Mouse (Mus musculus): ENCODE results near the gene Aarsd1. TPM values are rescaled to one million over a fixed set of nuclear protein-coding genes. Genes with fewer than 3 reads are reported as not detected.

The Aarsd1 gene
- total RNA-seq (2023; ENCODE audit: inconsistent age), result 18.5 to 27.4 TPM (median 26.4 TPM) in 4 replicates

DNA sequence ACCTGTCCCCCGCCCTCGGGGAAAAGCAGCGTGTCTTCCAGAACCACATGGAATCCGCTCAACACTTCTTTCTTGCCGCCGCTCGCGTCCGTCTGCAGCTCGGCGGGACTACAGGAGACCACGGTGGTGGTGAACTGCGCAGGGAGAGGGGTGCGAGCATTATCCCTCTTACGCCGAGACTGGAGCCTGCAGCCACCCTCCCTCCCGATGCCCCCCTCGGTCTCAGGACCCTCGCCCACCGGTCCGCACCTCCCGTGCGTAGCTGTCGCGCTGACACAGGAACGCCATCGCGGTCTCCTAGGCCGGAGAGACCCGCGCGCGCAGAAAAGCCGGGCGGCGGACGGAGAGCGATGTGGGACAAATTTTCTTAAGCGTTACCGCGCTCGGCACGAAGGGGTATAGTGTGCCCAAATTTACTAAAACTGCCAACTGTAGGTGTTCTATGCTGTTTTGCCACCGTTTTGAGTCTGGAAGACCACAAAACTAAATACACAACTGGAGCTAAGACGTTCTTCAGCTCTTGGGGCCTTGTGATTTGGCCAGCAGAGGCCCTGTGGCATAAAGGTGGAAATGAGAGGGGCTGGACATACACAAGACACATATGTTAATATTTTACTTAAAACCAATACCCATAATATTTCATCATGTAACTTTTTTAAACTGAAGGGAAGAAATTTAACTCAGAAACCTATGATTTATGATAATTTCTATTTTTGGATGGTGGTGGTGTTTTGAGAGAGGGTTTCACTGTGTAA, at the start of gene Aarsd1:
TSS of gene Aarsd1 (minus strand) at position 515 of the 755 bp plus-strand sequence.

DNA sequence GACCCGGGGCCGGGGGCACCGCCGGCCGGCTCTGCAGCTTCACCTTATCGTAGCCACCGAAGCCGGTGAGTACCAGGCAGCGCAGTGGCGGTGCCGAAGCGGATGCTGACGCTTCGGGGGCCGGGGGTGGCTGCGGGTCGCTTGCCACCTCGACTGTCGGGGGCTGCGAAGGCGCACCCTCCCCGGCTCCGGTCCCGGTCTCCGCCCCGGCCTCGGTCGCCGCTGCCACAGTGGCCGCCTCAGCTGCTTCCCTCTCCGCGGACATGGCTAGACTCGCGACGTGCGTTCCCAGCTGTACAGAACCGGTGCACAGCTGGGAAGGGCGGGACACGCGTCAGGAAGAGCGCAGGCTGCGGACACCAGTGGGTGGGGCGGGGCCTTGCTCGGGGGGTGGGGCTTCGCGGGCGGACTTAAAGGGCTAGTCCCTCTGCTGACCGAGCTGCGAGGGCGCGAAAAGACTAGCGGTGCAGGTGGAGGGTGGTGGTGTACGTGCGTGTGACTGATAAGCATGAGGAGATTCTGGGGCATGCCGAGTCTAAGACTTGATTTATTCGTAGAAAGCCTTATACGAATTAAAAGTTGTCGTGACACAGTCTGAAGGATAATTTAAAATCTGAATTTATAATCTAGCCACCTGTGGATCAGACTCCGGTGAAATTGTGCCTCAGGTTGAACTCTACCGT, 48.6 kb upstream of the Aarsd1 start, which contains the start of gene Vat1:
TSS of gene Vat1 (minus strand) at position 362 of the 683 bp plus-strand sequence.

GRCm38 (mm10) chr11:101464211-101465100, 47.0 kb upstream of the Aarsd1 start, which contains the start of gene Rnd2:
TSS of gene Rnd2 (plus strand) at chr11:101464999.

GRCm38 (mm10) chr11:101448274-101448746, 30.9 kb upstream of the Aarsd1 start, which contains the start of gene Ifi35:
TSS of gene Ifi35 (plus strand) at chr11:101448407.

GRCm38 (mm10) chr11:101442127-101442693, 24.8 kb upstream of the Aarsd1 start, which contains the start of gene Rpl27:
TSS of gene Rpl27 (plus strand) at chr11:101442298.

GRCm38 (mm10) chr11:101424925-101425813, 7.8 kb upstream of the Aarsd1 start, which contains the start of the genes Rundc1 and Ptges3l:
TSS of gene Rundc1 (plus strand) at chr11:101425085.
TSS of gene Ptges3l (minus strand) at chr11:101425333.

DNA sequence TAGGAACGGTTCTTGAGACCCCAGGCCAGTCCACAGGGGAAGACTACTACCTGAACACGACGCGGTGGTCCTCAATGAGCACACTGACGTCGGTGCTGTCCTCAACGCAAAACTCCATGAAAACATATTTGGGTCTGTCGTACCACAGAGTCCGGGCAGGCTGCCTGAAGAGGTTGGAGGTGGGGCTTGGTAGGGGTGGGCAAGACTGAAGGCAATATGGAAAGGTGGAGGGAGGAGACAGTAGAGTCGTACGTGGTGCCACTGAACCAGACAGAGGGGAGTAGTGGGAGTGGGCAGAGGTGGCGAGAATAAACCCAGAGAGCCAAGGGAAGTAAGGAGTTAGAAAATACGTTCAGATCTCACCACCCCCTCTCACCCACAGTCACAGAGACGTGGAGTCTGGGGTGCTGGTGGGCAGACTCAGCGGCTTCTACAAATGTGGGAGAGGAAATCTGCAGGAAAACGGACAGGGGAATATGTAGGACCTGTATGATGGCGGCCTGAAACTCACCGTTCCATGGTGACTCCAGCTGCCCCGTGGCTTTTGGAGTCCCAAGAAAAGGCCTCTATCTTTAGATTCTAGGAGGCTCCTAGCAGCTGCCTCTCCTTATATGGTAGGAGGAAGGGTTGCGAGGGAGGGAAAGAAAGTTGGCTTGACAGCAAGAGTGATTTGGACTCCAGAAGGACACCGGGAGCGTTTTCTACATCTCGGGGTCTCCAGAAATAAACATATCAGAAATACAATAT, 6.9 kb upstream of the Aarsd1 start, which contains the start of gene Gm27029:
TSS of gene Gm27029 (minus strand) at position 692 of the 747 bp plus-strand sequence.

DNA sequence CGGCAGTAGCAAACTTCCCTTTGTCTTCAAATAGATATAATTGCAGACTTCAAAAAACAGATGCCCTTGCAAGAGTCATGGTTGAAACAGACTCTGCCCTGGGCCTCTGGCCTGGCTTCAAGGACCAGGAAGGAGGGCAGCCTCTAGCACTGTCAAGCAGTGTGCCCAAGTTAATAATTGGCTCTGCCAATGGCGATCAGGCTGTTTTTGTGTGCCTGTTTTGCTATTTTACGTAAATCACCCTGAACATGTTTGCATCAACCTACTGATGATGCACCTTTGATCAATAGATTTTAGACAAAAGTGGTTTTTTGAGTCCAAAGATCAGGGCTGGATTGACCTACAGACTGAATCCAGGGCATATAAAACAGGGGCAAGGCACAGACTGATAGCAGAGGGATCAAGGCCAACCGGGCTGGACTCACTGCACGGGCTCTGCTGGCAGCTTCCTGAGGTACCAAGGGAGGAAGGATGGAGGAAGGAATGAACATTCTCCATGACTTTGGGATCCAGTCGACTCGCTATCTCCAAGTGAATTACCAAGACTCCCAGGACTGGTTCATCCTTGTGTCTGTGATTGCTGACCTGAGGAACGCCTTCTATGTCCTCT, 50.0 kb downstream of the Aarsd1 start, which contains the start of gene G6pc:
TSS of gene G6pc (plus strand) at position 236 of the 610 bp plus-strand sequence.

Other genes starting within 250 kb of the Aarsd1 start
- 0.32 to 0.80 TPM (median 0.59 TPM) in 4 replicates for gene Cntnap1, start 247.1 kb downstream of the Aarsd1 start, total RNA-seq (2023; ENCODE audit: inconsistent age)
- 0.61 to 2.3 TPM (median 1.3 TPM) in 4 replicates for gene Plekhh3, start 246.3 kb downstream of the Aarsd1 start, total RNA-seq (2023; ENCODE audit: inconsistent age)
- gene Ccr10, start 242.2 kb downstream of the Aarsd1 start, total RNA-seq (2023; ENCODE audit: inconsistent age), result 0.60 TPM in 1 of 4 replicates, not detected in the others
- gene Ezh1, start 191.2 kb downstream of the Aarsd1 start, total RNA-seq (2023; ENCODE audit: inconsistent age), result 74.4 to 88.1 TPM (median 79.3 TPM) in 4 replicates
- not detected in 4 replicates for gene Ramp2, start 171.6 kb downstream of the Aarsd1 start, total RNA-seq (2023; ENCODE audit: inconsistent age)
- 73.6 to 86.7 TPM (median 83.1 TPM) in 4 replicates for gene Vps25, start 163.9 kb downstream of the Aarsd1 start, total RNA-seq (2023; ENCODE audit: inconsistent age)
- 0.21 to 1.5 TPM (median 1.1 TPM) in 4 replicates for gene Wnk4, start 157.0 kb downstream of the Aarsd1 start, total RNA-seq (2023; ENCODE audit: inconsistent age)
- gene Cntd1, start 138.6 kb downstream of the Aarsd1 start, total RNA-seq (2023; ENCODE audit: inconsistent age), result 0.22 to 0.51 TPM (median 0.47 TPM) in 4 replicates
- 26.7 to 40.5 TPM (median 28.5 TPM) in 4 replicates for gene Coa3, start 138.5 kb downstream of the Aarsd1 start, total RNA-seq (2023; ENCODE audit: inconsistent age)
- 177 to 193 TPM (median 186 TPM) in 4 replicates for gene Becn1, start 115.3 kb downstream of the Aarsd1 start, total RNA-seq (2023; ENCODE audit: inconsistent age)
- gene Psme3, start 101.4 kb downstream of the Aarsd1 start, total RNA-seq (2023; ENCODE audit: inconsistent age), result 134 to 152 TPM (median 146 TPM) in 4 replicates
- gene Aoc2, start 92.6 kb downstream of the Aarsd1 start, total RNA-seq (2023; ENCODE audit: inconsistent age), result 13.2 to 15.9 TPM (median 13.8 TPM) in 4 replicates
- gene Aoc3, start 87.0 kb downstream of the Aarsd1 start, total RNA-seq (2023; ENCODE audit: inconsistent age), result 0.26 to 0.87 TPM (median 0.59 TPM) in 4 replicates
- not detected in 4 replicates for gene G6pc, start 50.1 kb downstream of the Aarsd1 start, total RNA-seq (2023; ENCODE audit: inconsistent age)
- gene Gm27029, start 7.2 kb upstream of the Aarsd1 start, total RNA-seq (2023; ENCODE audit: inconsistent age), result 0.87 to 3.1 TPM (median 1.6 TPM) in 4 replicates
- 20.8 to 21.4 TPM (median 20.9 TPM) in 4 replicates for gene Rundc1, start 7.5 kb upstream of the Aarsd1 start, total RNA-seq (2023; ENCODE audit: inconsistent age)
- gene Ptges3l, start 7.7 kb upstream of the Aarsd1 start, total RNA-seq (2023; ENCODE audit: inconsistent age), result 1.7 to 2.7 TPM (median 2.0 TPM) in 4 replicates
- gene Rpl27, start 24.7 kb upstream of the Aarsd1 start, total RNA-seq (2023; ENCODE audit: inconsistent age), result 98.0 to 135 TPM (median 128 TPM) in 4 replicates
- gene Ifi35, start 30.8 kb upstream of the Aarsd1 start, total RNA-seq (2023; ENCODE audit: inconsistent age), result 63.1 to 83.1 TPM (median 74.7 TPM) in 4 replicates
- gene Rnd2, start 47.4 kb upstream of the Aarsd1 start, total RNA-seq (2023; ENCODE audit: inconsistent age), result 0.87 to 1.5 TPM (median 1.0 TPM) in 4 replicates
- 13.4 to 20.3 TPM (median 15.6 TPM) in 4 replicates for gene Vat1, start 48.6 kb upstream of the Aarsd1 start, total RNA-seq (2023; ENCODE audit: inconsistent age)
- gene Brca1, start 134.3 kb upstream of the Aarsd1 start, total RNA-seq (2023; ENCODE audit: inconsistent age), result 5.5 to 9.9 TPM (median 7.5 TPM) in 4 replicates
- 124 to 157 TPM (median 143 TPM) in 4 replicates for gene Nbr1, start 134.5 kb upstream of the Aarsd1 start, total RNA-seq (2023; ENCODE audit: inconsistent age)
- 4.3 to 5.8 TPM (median 5.2 TPM) in 4 replicates for gene Tmem106a, start 164.6 kb upstream of the Aarsd1 start, total RNA-seq (2023; ENCODE audit: inconsistent age)
- gene Gm11634, start 181.6 kb upstream of the Aarsd1 start, total RNA-seq (2023; ENCODE audit: inconsistent age), result not detected in 4 replicates
- 42.9 to 60.2 TPM (median 48.0 TPM) in 4 replicates for gene Rdm1, start 209.6 kb upstream of the Aarsd1 start, total RNA-seq (2023; ENCODE audit: inconsistent age)
- gene Arl4d, start 247.9 kb upstream of the Aarsd1 start, total RNA-seq (2023; ENCODE audit: inconsistent age), result 1.7 to 2.8 TPM (median 2.2 TPM) in 4 replicates

Measured in B cell, adult (primary cell).